Mouse (Mus musculus): ENCODE measurements around the gene Ampd1. TPM values are rescaled to one million over a fixed set of nuclear protein-coding genes. Genes with fewer than 3 reads are reported as not detected.

Gene Ampd1
- polyA plus RNA-seq, 1 experiment from 2014 or later: not detected

- Histone ChIP-seq H3K4me1 (ENCODE audit: control insufficient read depth, insufficient read depth, low read length) (no peaks in the 10 kb centered on the region), H3K36me3 (replicated peaks; ENCODE audit: control insufficient read depth, insufficient read depth, low read depth, low read length) (no peaks in the 10 kb centered on the region), H3K4me2 (ENCODE audit: low read depth, low read length) (no peak overlapping the region), H3K27ac (replicated peaks; ENCODE audit: low read depth, low read length) (no peak overlapping the region), H3K9me3 (replicated peaks; ENCODE audit: control insufficient read depth, low read length) (no peaks in the 10 kb centered on the region), H3K9ac (replicated peaks; ENCODE audit: low read length) (no peak overlapping the region), H3K4me3 (ENCODE audit: low read depth, low read length) (no peak overlapping the region), H3K27me3 (ENCODE audit: control insufficient read depth, insufficient read depth, low read length) (no peaks in the 10 kb centered on the region)
- WGBS: 76% methylated on average over 4 of the region's 4 CpGs
- no peak for ATAC-seq (replicated peaks; ENCODE audit: insufficient number of reproducible peaks, low FRiP score, low TSS enrichment, low read depth)
- no peak for DNase-seq (ENCODE audit: low spot score)
These were observed 72.0 kb downstream of the Ampd1 start for GRCm38 (mm10) chr3:103145791-103146190.

- 64% methylated on average over 23 of the region's 23 CpGs for WGBS
- H3K36me3 ChIP-seq (replicated peaks; ENCODE audit: control insufficient read depth, insufficient read depth, low read depth, low read length): no peaks in the 10 kb centered on the region
- no peaks in the 10 kb centered on the region for H3K9me3 ChIP-seq (replicated peaks; ENCODE audit: control insufficient read depth, low read length)
- H3K27ac ChIP-seq (replicated peaks; ENCODE audit: low read depth, low read length): no peak overlapping the region
- no peaks in the 10 kb centered on the region for H3K4me1 ChIP-seq (ENCODE audit: control insufficient read depth, insufficient read depth, low read length)
- no peak overlapping the region for H3K9ac ChIP-seq (replicated peaks; ENCODE audit: low read length)
- H3K4me2 ChIP-seq (ENCODE audit: low read depth, low read length): no peak overlapping the region
- no peaks in the 10 kb centered on the region for H3K27me3 ChIP-seq (ENCODE audit: control insufficient read depth, insufficient read depth, low read length)
- no peak overlapping the region for H3K4me3 ChIP-seq (ENCODE audit: low read depth, low read length)
- DNase-seq (ENCODE audit: low spot score) (no peak), ATAC-seq (replicated peaks; ENCODE audit: insufficient number of reproducible peaks, low FRiP score, low TSS enrichment, low read depth) (no peak)
These were observed 72.7 kb downstream of the Ampd1 start for GRCm38 (mm10) chr3:103146330-103147166.

- DNase-seq (ENCODE audit: low spot score) (no peak), ATAC-seq (replicated peaks; ENCODE audit: insufficient number of reproducible peaks, low FRiP score, low TSS enrichment, low read depth) (no peak)
- Histone ChIP-seq H3K9me3 (replicated peaks; ENCODE audit: control insufficient read depth, low read length) (no peaks in the 10 kb centered on the region), H3K4me3 (ENCODE audit: low read depth, low read length) (no peak overlapping the region), H3K4me2 (ENCODE audit: low read depth, low read length) (no peak overlapping the region), H3K4me1 (ENCODE audit: control insufficient read depth, insufficient read depth, low read length) (no peaks in the 10 kb centered on the region), H3K27me3 (ENCODE audit: control insufficient read depth, insufficient read depth, low read length) (no peaks in the 10 kb centered on the region), H3K27ac (replicated peaks; ENCODE audit: low read depth, low read length) (no peak overlapping the region), H3K9ac (replicated peaks; ENCODE audit: low read length) (no peak overlapping the region), H3K36me3 (replicated peaks; ENCODE audit: control insufficient read depth, insufficient read depth, low read depth, low read length) (no peaks in the 10 kb centered on the region)
- WGBS: 83% methylated on average over 4 of the region's 4 CpGs
These were observed 74.0 kb downstream of the Ampd1 start for GRCm38 (mm10) chr3:103147775-103148174.

- DNase-seq (ENCODE audit: low spot score) (no peak), ATAC-seq (replicated peaks; ENCODE audit: insufficient number of reproducible peaks, low FRiP score, low TSS enrichment, low read depth) (no peak)
- Histone ChIP-seq H3K4me1 (ENCODE audit: control insufficient read depth, insufficient read depth, low read length) (no peaks in the 10 kb centered on the region), H3K9me3 (replicated peaks; ENCODE audit: control insufficient read depth, low read length) (no peaks in the 10 kb centered on the region), H3K4me3 (ENCODE audit: low read depth, low read length) (no peak overlapping the region), H3K27ac (replicated peaks; ENCODE audit: low read depth, low read length) (no peak overlapping the region), H3K4me2 (ENCODE audit: low read depth, low read length) (no peak overlapping the region), H3K27me3 (ENCODE audit: control insufficient read depth, insufficient read depth, low read length) (no peaks in the 10 kb centered on the region), H3K36me3 (replicated peaks; ENCODE audit: control insufficient read depth, insufficient read depth, low read depth, low read length) (no peaks in the 10 kb centered on the region), H3K9ac (replicated peaks; ENCODE audit: low read length) (no peak overlapping the region)
- WGBS: 83% methylated on average over 10 of the region's 10 CpGs
These were observed 75.1 kb downstream of the Ampd1 start for GRCm38 (mm10) chr3:103148941-103149340.

Other genes starting within 250 kb of the Ampd1 start
- gene Sycp1, start 137.9 kb upstream of the Ampd1 start, polyA plus RNA-seq (2014; fragmentation: Nextera tagmentation; extraction: Ambion mirVana): not detected in 2 replicates
- 0.15 and 0.20 TPM in 2 replicates for gene Nr1h5, start 109.9 kb upstream of the Ampd1 start, polyA plus RNA-seq (2014; fragmentation: Nextera tagmentation; extraction: Ambion mirVana)
- 71.2 and 76.7 TPM in 2 replicates for gene Sike1, start 78.3 kb upstream of the Ampd1 start, polyA plus RNA-seq (2014; fragmentation: Nextera tagmentation; extraction: Ambion mirVana)
- gene Csde1, start 53.6 kb upstream of the Ampd1 start, polyA plus RNA-seq (2014; fragmentation: Nextera tagmentation; extraction: Ambion mirVana): 530 and 576 TPM in 2 replicates
- gene Nras, start 15.7 kb upstream of the Ampd1 start, polyA plus RNA-seq (2014; fragmentation: Nextera tagmentation; extraction: Ambion mirVana): 122 and 127 TPM in 2 replicates
- 3.6 and 4.8 TPM in 2 replicates for gene Dennd2c, start 28.6 kb downstream of the Ampd1 start, polyA plus RNA-seq (2014; fragmentation: Nextera tagmentation; extraction: Ambion mirVana)
- 276 and 293 TPM in 2 replicates for gene Bcas2, start 97.6 kb downstream of the Ampd1 start, polyA plus RNA-seq (2014; fragmentation: Nextera tagmentation; extraction: Ambion mirVana)
- gene Trim33, start 205.3 kb downstream of the Ampd1 start, polyA plus RNA-seq (2014; fragmentation: Nextera tagmentation; extraction: Ambion mirVana): 19.3 and 25.2 TPM in 2 replicates

All from embryonic facial prominence, embryonic 11.5 days (tissue).